Mouse (Mus musculus) central nervous system, embryonic 11.5 days (tissue): ENCODE measurements around the gene Olfr1177-ps. TPM values are rescaled to one million over a fixed set of nuclear protein-coding genes. Genes with fewer than 3 reads are reported as not detected.

Experiments
- polyA plus RNA-seq: library from polyadenylated mRNA; depleted of rRNA; stranded (reverse); fragments of >200 nt; gene quantifications from 2 replicates; pipeline ENCODE4 v1.2.3, GENCODE M21; 2012; rRNA removed

The Olfr1177-ps gene
- polyA plus RNA-seq: not detected in 2 replicates

GRCm38 (mm10) chr2:88346392-88346791 is at the start of gene Olfr1177-ps:
Gene Olfr1177-ps, minus strand, starts transcription at chr2:88346492.

GRCm38 (mm10) chr2:88386762-88387161 is 40.5 kb upstream of the Olfr1177-ps start, which contains the start of gene Olfr1178:
Gene Olfr1178, plus strand, starts transcription at chr2:88387062.

GRCm38 (mm10) chr2:88336421-88336820 is 9.9 kb downstream of the Olfr1177-ps start, which contains the start of gene Olfr1176:
Gene Olfr1176, plus strand, starts transcription at chr2:88336721.

GRCm38 (mm10) chr2:88327115-88327514 is 19.2 kb downstream of the Olfr1177-ps start, which contains the start of gene Olfr1175-ps:
Gene Olfr1175-ps, minus strand, starts transcription at chr2:88327215.

GRCm38 (mm10) chr2:88315035-88315434 is 31.3 kb downstream of the Olfr1177-ps start, which contains the start of gene Olfr1174-ps:
Gene Olfr1174-ps, minus strand, starts transcription at chr2:88315135.

Other genes with a start within 250 kb of the Olfr1177-ps start
- gene Olfr1166, start 218.2 kb downstream of the Olfr1177-ps start, polyA plus RNA-seq: not detected in 2 replicates
- gene Olfr1167, start 191.3 kb downstream of the Olfr1177-ps start, polyA plus RNA-seq: not detected in 2 replicates
- not detected in 2 replicates for gene Olfr1168, start 164.6 kb downstream of the Olfr1177-ps start, polyA plus RNA-seq
- gene Olfr1170, start 118.2 kb downstream of the Olfr1177-ps start, polyA plus RNA-seq: not detected in 2 replicates
- gene Olfr1173, start 66.6 kb downstream of the Olfr1177-ps start, polyA plus RNA-seq: not detected in 2 replicates
- not detected in 2 replicates for gene Olfr1174-ps, start 31.4 kb downstream of the Olfr1177-ps start, polyA plus RNA-seq
- not detected in 2 replicates for gene Olfr1175-ps, start 19.3 kb downstream of the Olfr1177-ps start, polyA plus RNA-seq
- not detected in 2 replicates for gene Olfr1176, start 9.8 kb downstream of the Olfr1177-ps start, polyA plus RNA-seq
- not detected in 2 replicates for gene Olfr1178, start 40.6 kb upstream of the Olfr1177-ps start, polyA plus RNA-seq
- not detected in 2 replicates for gene Olfr1179, start 60.0 kb upstream of the Olfr1177-ps start, polyA plus RNA-seq
- not detected in 2 replicates for gene Olfr1180, start 72.7 kb upstream of the Olfr1177-ps start, polyA plus RNA-seq
- not detected in 2 replicates for gene Olfr1181, start 79.7 kb upstream of the Olfr1177-ps start, polyA plus RNA-seq
- gene Gm13757, start 102.6 kb upstream of the Olfr1177-ps start, polyA plus RNA-seq: not detected in 2 replicates
- not detected in 2 replicates for gene Olfr1183, start 108.4 kb upstream of the Olfr1177-ps start, polyA plus RNA-seq
- not detected in 2 replicates for gene Olfr1184, start 137.1 kb upstream of the Olfr1177-ps start, polyA plus RNA-seq
- gene Olfr1185-ps1, start 146.8 kb upstream of the Olfr1177-ps start, polyA plus RNA-seq: not detected in 2 replicates
- gene Olfr1186, start 172.1 kb upstream of the Olfr1177-ps start, polyA plus RNA-seq: not detected in 2 replicates
- not detected in 2 replicates for gene Olfr1188, start 210.4 kb upstream of the Olfr1177-ps start, polyA plus RNA-seq
- gene Olfr1189, start 240.0 kb upstream of the Olfr1177-ps start, polyA plus RNA-seq: not detected in 2 replicates